Mouse (Mus musculus): ENCODE results near the gene Nps. TPM values are rescaled to one million over a fixed set of nuclear protein-coding genes. Genes with fewer than 3 reads are reported as not detected.

The Nps gene
- polyA plus RNA-seq, 1 experiment from 2014 or later, result not detected

- no peaks in the 10 kb centered on the region for H3K9me3 ChIP-seq
- H3K4me3 ChIP-seq, result no peak overlapping the region
- 75% methylated on average over 9 of the region's 9 CpGs for WGBS
- ATAC-seq (ENCODE audit: extremely low read depth, insufficient number of reproducible peaks, low FRiP score, low TSS enrichment), result no peak
- no peak overlapping the region for H3K9ac ChIP-seq
- no peak overlapping the region for H3K4me2 ChIP-seq
- H3K27ac ChIP-seq (replicated peaks), result no peak overlapping the region
- peaks cover 5% of the 10 kb centered on the region; the same call in 1 of the 2 replicates for H3K27me3 ChIP-seq (replicated peaks)
- H3K36me3 ChIP-seq, result no peaks in the 10 kb centered on the region
- no peaks in the 10 kb centered on the region for H3K4me1 ChIP-seq
Measured at GRCm38 (mm10) chr7:135244171-135244880, 14.2 kb upstream of the Nps start.

GRCm38 (mm10) chr7:135246386-135246785 lies 12.1 kb upstream of the Nps start:
- Histone ChIP-seq H3K36me3 (no peaks in the 10 kb centered on the region), H3K4me1 (no peaks in the 10 kb centered on the region), H3K9ac (no peak overlapping the region), H3K27me3 (replicated peaks) (peaks cover 5% of the 10 kb centered on the region; the same call in 1 of the 2 replicates), H3K4me3 (no peak overlapping the region), H3K27ac (replicated peaks) (no peak overlapping the region), H3K4me2 (no peak overlapping the region), H3K9me3 (no peaks in the 10 kb centered on the region)
- ATAC-seq (ENCODE audit: extremely low read depth, insufficient number of reproducible peaks, low FRiP score, low TSS enrichment), result no peak
- WGBS, result 77% methylated on average over 5 of the region's 5 CpGs

- no peak overlapping the region for H3K4me2 ChIP-seq
- H3K4me3 ChIP-seq, result no peak overlapping the region
- H3K36me3 ChIP-seq, result no peaks in the 10 kb centered on the region
- ATAC-seq (ENCODE audit: extremely low read depth, insufficient number of reproducible peaks, low FRiP score, low TSS enrichment), result no peak
- WGBS, result 78% methylated on average over 2 of the region's 2 CpGs
- no peak overlapping the region for H3K9ac ChIP-seq
- H3K4me1 ChIP-seq, result no peaks in the 10 kb centered on the region
- peaks cover 5% of the 10 kb centered on the region for H3K9me3 ChIP-seq
- H3K27ac ChIP-seq (replicated peaks), result no peak overlapping the region
- H3K27me3 ChIP-seq (replicated peaks), result no peaks in the 10 kb centered on the region
Measured at GRCm38 (mm10) chr7:135253249-135253648, 5.3 kb upstream of the Nps start.

GRCm38 (mm10) chr7:135254423-135254822 lies 4.1 kb upstream of the Nps start:
- Histone ChIP-seq H3K9me3 (peaks cover 5% of the 10 kb centered on the region), H3K36me3 (no peaks in the 10 kb centered on the region), H3K4me3 (no peak overlapping the region), H3K4me2 (no peak overlapping the region), H3K4me1 (no peaks in the 10 kb centered on the region), H3K9ac (no peak overlapping the region), H3K27ac (replicated peaks) (no peak overlapping the region), H3K27me3 (replicated peaks) (no peaks in the 10 kb centered on the region)
- WGBS, result 71% methylated on average over 2 of the region's 2 CpGs
- no peak for ATAC-seq (ENCODE audit: extremely low read depth, insufficient number of reproducible peaks, low FRiP score, low TSS enrichment)

- H3K27me3 ChIP-seq (replicated peaks), result no peaks in the 10 kb centered on the region
- no peak overlapping the region for H3K9ac ChIP-seq
- no peaks in the 10 kb centered on the region for H3K4me1 ChIP-seq
- no peak overlapping the region for H3K4me2 ChIP-seq
- no peak overlapping the region for H3K4me3 ChIP-seq
- ATAC-seq (ENCODE audit: extremely low read depth, insufficient number of reproducible peaks, low FRiP score, low TSS enrichment), result no peak
- no peaks in the 10 kb centered on the region for H3K36me3 ChIP-seq
- 68% methylated on average over 5 of the region's 5 CpGs for WGBS
- no peak overlapping the region for H3K27ac ChIP-seq (replicated peaks)
- no peaks in the 10 kb centered on the region for H3K9me3 ChIP-seq
Measured at GRCm38 (mm10) chr7:135271011-135271410, 12.5 kb downstream of the Nps start.

- no peak overlapping the region for H3K27ac ChIP-seq (replicated peaks)
- no peak overlapping the region for H3K4me2 ChIP-seq
- WGBS, result 82% methylated on average over 3 of the region's 3 CpGs
- H3K9me3 ChIP-seq, result no peaks in the 10 kb centered on the region
- H3K4me3 ChIP-seq, result no peak overlapping the region
- ATAC-seq (ENCODE audit: extremely low read depth, insufficient number of reproducible peaks, low FRiP score, low TSS enrichment), result no peak
- H3K36me3 ChIP-seq, result no peaks in the 10 kb centered on the region
- no peaks in the 10 kb centered on the region for H3K4me1 ChIP-seq
- no peaks in the 10 kb centered on the region for H3K27me3 ChIP-seq (replicated peaks)
- H3K9ac ChIP-seq, result no peak overlapping the region
Measured at GRCm38 (mm10) chr7:135283212-135283611, 24.7 kb downstream of the Nps start.

- no peak overlapping the region for H3K4me3 ChIP-seq
- no peak overlapping the region for H3K27ac ChIP-seq (replicated peaks)
- H3K36me3 ChIP-seq, result no peaks in the 10 kb centered on the region
- H3K27me3 ChIP-seq (replicated peaks), result no peaks in the 10 kb centered on the region
- H3K9me3 ChIP-seq, result no peaks in the 10 kb centered on the region
- no peak overlapping the region for H3K9ac ChIP-seq
- H3K4me1 ChIP-seq, result no peaks in the 10 kb centered on the region
- no peak for ATAC-seq (ENCODE audit: extremely low read depth, insufficient number of reproducible peaks, low FRiP score, low TSS enrichment)
- WGBS, result 79% methylated on average over 3 of the region's 3 CpGs
- H3K4me2 ChIP-seq, result no peak overlapping the region
Measured at GRCm38 (mm10) chr7:135289976-135290375, 31.5 kb downstream of the Nps start.

GRCm38 (mm10) chr7:135291646-135292236 lies 33.2 kb downstream of the Nps start:
- ATAC-seq (ENCODE audit: extremely low read depth, insufficient number of reproducible peaks, low FRiP score, low TSS enrichment), result no peak
- 79% methylated on average over 15 of the region's 15 CpGs for WGBS
- H3K4me3 ChIP-seq, result no peak overlapping the region
- H3K36me3 ChIP-seq, result no peaks in the 10 kb centered on the region
- no peak overlapping the region for H3K9ac ChIP-seq
- H3K27me3 ChIP-seq (replicated peaks), result no peaks in the 10 kb centered on the region
- H3K4me1 ChIP-seq, result no peaks in the 10 kb centered on the region
- H3K27ac ChIP-seq (replicated peaks), result no peak overlapping the region
- no peaks in the 10 kb centered on the region for H3K9me3 ChIP-seq
- no peak overlapping the region for H3K4me2 ChIP-seq

GRCm38 (mm10) chr7:135294498-135294897 lies 36.0 kb downstream of the Nps start:
- Histone ChIP-seq H3K4me1 (no peaks in the 10 kb centered on the region), H3K36me3 (no peaks in the 10 kb centered on the region), H3K9me3 (no peaks in the 10 kb centered on the region), H3K9ac (no peak overlapping the region), H3K27me3 (replicated peaks) (no peaks in the 10 kb centered on the region), H3K4me3 (no peak overlapping the region), H3K27ac (replicated peaks) (no peak overlapping the region), H3K4me2 (no peak overlapping the region)
- ATAC-seq (ENCODE audit: extremely low read depth, insufficient number of reproducible peaks, low FRiP score, low TSS enrichment), result no peak
- WGBS, result 78% methylated on average over 3 of the region's 3 CpGs

GRCm38 (mm10) chr7:135304496-135304895 lies 46.0 kb downstream of the Nps start:
- Histone ChIP-seq H3K36me3 (no peaks in the 10 kb centered on the region), H3K27ac (replicated peaks) (no peak overlapping the region), H3K4me2 (no peak overlapping the region), H3K4me1 (no peaks in the 10 kb centered on the region), H3K9me3 (no peaks in the 10 kb centered on the region), H3K27me3 (replicated peaks) (no peaks in the 10 kb centered on the region), H3K9ac (no peak overlapping the region), H3K4me3 (no peak overlapping the region)
- 79% methylated on average over 2 of the region's 2 CpGs for WGBS
- ATAC-seq (ENCODE audit: extremely low read depth, insufficient number of reproducible peaks, low FRiP score, low TSS enrichment), result no peak
